In the genomic region with DNA sequence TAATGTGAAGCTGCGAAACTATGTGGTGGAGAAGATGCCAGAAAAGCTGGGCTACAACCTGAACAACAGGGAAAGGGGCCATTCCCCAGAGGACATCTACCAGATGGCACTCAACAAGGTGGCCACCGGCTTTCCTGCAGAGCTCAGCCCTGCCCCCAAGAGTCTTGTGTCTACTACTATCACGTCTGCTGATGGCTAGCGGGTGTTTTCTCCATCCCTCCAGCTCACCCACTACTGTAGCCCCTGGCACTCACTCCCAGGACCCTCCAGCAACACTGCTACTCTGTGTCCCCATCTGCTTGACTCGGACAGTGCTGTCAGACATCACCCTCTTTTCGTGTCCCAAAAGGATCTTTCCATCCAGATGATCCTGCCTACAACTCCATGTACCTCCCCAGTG, we compare ENCODE assay signal across 17 mouse cellular contexts.
"Had no signal": no experiment of that assay in that cellular context is flagged by ENCODE, and none has a peak within 500 bp of the region (broad histone marks: within the 10 kb centered on the region; RNA-seq: fewer than 3 reads in every experiment).

No protein-coding gene starts in this region.

- H3K4me3 ChIP-seq: midbrain, embryonic 10.5 days; midbrain, embryonic 12.5 days had no signal

- H3K27ac ChIP-seq: liver, embryonic 14.5 days; midbrain, embryonic 10.5 days; midbrain, embryonic 12.5 days; neural tube, embryonic 12.5 days had no signal

- DNase-seq: lung, adult 18-20 months; lung, embryonic 14.5 days; lung, postnatal 10 days; lung, postnatal 4 days; midbrain, embryonic 14.5 days; retina, postnatal 1 day; right cerebral cortex, adult 18-20 months; right cerebral cortex, postnatal 25 days; right cerebral cortex, postnatal 4 days; spleen, adult 18-20 months; thymus, adult 18-20 months; thymus, postnatal 14 days; thymus, postnatal 36 days had no signal
